Mouse (Mus musculus): ENCODE data around the gene Lst1. TPM values are rescaled to one million over a fixed set of nuclear protein-coding genes. Genes with fewer than 3 reads are reported as not detected.
"Not testable (repeated sequence)": the region's sequence is repeated elsewhere in the genome, so short reads cannot be mapped to it uniquely, and the experiment has no call there.

Gene Lst1
- total RNA-seq (2015; ENCODE audit: low replicate concordance) (55.5 and 77.7 TPM in 2 replicates), total RNA-seq (2017; ENCODE audit: low replicate concordance) (32.2 and 57.3 TPM in 2 replicates)

DNA sequence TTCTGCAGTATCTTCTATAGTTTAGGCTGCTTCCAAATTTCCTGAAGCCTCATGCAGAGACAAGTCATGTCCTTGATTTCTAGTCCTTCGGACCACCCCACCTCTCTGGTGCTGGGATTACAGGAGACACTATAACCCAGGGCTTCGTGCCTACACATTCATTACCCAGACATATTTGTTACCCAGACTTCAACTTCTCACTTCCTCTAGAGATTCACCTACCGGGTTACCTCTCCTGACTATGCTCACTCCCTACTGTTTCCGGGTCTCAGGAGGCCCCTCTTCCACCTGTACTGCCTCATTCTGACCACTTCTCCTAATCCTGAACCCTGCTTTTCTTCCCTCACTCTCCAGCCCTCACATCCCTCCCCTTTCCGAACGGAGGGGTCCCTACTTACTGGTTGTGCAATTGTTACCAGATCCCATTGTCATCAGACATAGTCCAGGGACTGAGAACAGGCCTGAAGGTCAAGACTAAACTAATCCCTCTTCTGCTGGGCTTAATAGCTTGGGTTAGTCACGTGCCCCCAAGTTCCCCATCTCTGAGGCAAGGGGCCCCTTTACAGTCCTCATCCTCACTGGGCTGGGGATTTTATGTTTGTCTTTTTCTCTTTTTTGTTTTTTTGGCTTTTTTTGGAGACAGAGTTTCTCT lies at the start of gene Lst1:
TSS of gene Lst1 (minus strand) at position 481 of the 652 bp plus-strand sequence.
- no peak for ATAC-seq (replicated peaks; ENCODE audit: low FRiP score, poor library complexity, severe bottlenecking)

DNA sequence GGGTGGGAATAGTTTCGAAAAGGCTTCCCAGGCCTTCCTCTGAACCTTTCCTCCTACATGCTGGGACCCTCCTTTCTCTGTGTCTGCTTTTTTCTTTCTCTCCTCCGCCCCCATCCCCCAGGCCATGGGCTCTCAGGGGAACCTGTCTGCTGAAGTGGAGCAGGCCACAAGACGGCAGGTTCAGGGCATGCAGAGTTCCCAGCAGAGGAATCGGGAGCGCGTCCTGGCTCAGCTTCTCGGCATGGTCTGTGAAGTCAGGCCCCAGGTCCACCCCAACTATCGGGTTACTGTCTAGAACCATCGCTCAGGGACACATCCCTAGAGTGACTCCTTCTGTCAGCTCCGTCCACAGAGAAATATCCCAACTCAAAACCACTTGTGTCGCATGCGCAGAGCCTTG lies 49.3 kb upstream of the Lst1 start:
- no peak for ATAC-seq (replicated peaks; ENCODE audit: low FRiP score, poor library complexity, severe bottlenecking)

DNA sequence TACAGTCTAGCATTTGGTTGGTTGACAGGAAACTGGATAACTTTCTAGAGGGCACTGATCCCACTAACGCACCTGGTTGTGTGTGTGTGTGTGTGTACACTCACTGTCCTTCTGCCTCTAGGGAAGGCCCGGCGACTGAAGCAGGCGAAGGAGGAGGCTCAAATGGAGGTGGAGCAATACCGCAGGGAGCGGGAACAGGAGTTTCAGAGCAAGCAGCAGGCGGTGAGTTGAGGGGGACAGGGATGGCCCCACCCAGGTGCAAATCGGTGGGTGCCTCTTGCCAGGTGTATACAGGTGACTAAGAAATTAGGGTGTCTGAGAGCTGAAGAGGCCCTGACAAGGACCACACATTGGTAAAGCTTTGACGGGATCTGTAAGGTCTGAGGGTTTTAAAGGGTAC lies 48.8 kb upstream of the Lst1 start:
- ATAC-seq (replicated peaks; ENCODE audit: low FRiP score, poor library complexity, severe bottlenecking): no peak

DNA sequence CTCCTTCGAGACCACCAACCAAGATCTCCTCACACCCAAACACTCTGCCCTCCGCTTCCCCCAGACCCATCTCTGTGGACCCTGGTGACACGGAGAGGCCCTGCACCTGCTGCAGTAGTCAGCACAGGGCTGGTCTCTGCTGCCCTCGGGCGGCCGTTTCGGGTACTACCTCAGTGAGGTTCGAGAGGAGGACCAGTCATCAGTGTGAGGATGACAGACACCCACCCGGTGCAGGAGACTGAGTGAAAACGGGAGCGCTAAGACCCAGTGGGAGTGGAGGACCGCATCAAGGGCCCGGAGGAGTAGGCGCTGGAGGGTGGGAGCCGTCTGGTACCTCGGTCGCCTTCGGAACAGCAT lies 48.1 kb upstream of the Lst1 start:
- ATAC-seq (replicated peaks; ENCODE audit: low FRiP score, poor library complexity, severe bottlenecking): peak; percentile 82

DNA sequence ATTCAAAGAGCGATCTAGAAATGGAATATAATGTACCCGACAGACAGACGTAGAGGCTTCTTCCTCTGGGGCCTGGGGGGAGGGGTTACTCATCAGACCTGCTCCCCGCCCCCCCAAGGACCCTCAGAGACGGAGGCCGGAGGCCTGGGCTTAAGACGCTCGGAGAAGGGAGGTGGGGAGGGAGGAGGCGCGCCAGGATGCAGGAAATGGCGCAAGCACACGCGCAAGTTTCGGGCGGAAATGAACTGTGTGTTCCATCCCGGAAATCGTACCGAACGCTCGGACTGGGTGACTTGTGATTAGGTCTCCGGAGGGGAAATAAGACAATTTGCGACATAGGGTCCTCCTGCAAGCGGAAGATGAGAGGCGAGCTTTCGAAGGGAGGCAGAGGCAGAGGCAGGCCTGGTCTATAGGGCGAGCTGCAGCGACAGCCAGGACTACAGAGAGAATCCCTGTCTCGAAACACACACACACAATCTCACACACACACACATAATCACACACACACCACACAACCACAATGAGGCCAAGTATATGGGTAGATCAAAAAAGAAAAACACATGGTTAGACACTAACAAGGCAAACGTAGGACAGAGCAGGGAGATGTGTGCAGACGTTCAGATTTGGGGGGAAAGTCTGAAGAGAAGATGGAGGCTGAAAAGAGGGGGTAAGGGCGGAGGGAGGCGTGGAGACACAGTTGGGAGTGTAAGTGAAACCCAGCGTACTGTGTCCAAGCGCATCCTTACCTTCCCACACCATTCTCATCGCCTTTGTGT lies 47.6 kb upstream of the Lst1 start, which contains the start of gene Nfkbil1:
TSS of gene Nfkbil1 (minus strand) at position 179 of the 776 bp plus-strand sequence.
- ATAC-seq (replicated peaks; ENCODE audit: low FRiP score, poor library complexity, severe bottlenecking): peak; percentile 66

DNA sequence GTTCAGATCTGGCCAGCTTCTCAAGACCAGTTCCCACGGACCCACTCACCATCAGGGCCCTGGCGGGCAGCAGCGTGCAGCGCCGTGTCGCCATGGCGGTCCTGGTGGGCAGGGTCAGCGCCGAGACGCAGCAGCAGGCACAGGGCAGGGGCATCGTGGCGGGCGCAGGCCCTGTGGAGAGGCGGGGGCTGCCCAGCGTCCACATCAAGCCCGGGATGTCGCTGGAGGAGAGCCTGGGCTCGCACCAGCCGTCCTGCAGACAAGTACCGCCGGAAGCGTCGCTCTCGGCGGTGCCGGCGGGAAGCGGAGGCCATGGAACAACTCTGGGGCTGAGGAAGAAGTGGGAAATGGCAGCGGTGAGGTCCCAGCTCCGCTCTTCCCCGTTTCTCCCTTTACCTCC lies 46.7 kb upstream of the Lst1 start:
- ATAC-seq (replicated peaks; ENCODE audit: low FRiP score, poor library complexity, severe bottlenecking): no peak

DNA sequence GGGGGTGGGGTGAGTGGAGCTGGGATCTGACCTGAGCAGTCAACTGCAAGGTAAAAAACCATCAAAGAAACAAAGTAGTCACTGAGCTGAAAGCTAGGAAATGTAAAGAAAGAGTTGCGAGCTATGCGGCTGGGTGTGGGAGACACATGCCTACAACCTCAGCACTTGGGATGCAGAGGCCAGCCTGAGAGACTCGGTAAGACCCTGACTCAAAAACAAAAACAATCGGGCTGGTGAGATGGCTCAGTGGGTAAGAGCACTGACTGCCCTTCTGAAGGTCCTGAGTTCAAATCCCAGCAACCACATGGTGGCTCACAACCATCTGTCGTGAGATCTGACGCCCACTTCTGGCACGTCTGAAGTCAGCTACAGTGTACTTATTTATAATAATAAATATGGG lies 45.9 kb upstream of the Lst1 start:
- not testable (repeated sequence) for ATAC-seq (replicated peaks; ENCODE audit: low FRiP score, poor library complexity, severe bottlenecking)

DNA sequence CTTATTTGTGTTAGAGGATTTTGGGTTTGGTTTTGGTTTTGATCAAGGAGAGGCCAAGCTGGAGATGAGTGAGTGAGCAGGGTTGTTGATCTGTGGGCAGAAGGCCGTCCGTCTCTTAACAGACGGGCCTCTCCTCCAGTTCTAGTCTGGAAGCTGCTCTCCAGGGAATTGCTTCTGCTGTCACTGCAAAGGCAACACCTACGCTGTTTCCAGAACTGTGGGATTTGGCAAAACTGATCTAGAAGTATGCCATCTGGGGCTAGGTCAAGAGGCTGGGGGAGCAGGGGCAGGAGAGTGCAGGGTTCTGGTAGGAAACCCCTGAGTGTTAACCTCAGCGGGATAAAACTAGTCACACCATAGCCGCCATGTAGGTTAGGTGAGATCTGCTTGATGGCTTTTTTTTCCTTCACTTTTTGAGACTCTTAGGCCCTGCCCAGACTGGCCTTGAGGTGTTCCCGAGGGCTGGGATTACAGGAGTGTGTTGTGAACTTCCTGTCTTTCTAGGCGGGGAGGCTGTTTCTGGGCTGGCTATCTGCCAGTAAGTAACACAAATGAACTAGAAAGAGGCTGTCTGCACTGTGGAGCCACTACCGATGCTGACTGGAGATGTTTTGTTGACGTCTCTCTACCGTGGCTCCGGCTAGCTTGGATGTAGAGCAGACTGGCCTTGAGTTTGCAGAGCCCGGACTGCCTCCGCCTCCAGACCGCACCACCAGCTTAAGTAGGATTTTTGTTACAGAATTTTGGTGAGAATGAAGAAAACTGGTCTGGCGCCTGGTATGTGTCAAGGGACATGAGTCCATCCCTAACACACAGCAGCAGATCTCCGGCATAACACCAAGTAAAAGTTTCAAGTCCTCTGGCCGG lies 45.1 kb upstream of the Lst1 start, which contains the start of gene Atp6v1g2:
TSS of gene Atp6v1g2 (plus strand) at position 547 of the 867 bp plus-strand sequence.
- ATAC-seq (replicated peaks; ENCODE audit: low FRiP score, poor library complexity, severe bottlenecking): no peak

DNA sequence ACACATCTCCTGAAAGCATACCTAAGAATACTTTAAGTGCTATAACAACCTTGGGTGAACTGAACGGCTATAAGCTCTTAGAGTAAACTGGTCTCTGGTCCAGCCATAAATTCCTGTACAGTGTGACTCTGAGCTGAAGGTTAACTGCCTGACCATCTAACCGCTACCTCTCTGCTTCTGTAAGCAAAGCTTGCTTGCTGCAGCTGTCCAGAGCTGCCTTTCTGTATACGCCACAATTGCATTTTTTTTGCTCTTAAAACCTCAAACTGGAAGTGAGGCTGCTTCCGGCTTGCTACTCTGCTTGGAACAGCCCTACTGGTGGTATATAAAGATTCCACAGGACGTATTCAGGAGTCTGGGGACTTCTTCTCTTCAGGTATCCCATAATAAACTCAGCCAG lies 44.4 kb upstream of the Lst1 start:
- no peak for ATAC-seq (replicated peaks; ENCODE audit: low FRiP score, poor library complexity, severe bottlenecking)

DNA sequence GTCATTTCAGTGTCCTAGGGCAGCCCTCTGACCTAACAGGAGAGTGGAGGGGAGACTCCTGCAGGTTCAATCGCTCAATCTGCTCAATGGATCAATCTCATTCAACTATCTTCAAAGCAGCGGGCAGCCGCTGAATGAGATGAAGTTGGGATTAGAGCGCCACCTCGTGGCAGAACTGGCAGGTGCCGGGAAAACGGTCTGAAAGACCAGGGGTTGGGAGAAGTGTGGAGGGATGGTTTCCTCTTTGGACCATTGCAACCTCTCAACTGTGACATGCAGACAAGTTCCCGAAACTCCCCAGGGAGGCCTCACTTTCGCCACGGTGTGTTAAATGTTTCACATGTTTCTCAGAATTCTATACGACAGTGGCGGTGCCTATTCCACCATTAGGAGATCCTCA lies 43.8 kb upstream of the Lst1 start:
- ATAC-seq (replicated peaks; ENCODE audit: low FRiP score, poor library complexity, severe bottlenecking): peak; percentile 64

DNA sequence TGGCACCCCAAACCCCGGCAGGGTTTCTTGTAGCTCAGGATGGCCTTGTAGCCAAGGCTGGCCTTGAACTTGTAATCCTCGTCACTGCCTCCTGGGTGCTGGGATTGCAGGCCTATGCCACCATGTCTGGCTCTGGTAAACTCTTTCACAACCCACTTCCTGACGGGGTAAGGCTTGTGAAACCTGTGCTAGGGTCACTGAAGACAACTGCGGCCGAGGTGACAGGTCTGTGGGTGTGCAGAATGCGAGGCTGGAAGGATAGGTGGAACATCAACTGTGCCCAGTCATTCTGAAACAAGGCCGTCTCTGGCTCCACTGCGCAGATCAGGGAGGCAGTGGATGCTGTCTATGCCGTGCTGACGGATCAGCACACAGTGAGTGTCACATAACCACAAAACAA lies 42.8 kb upstream of the Lst1 start:
- no peak for ATAC-seq (replicated peaks; ENCODE audit: low FRiP score, poor library complexity, severe bottlenecking)

DNA sequence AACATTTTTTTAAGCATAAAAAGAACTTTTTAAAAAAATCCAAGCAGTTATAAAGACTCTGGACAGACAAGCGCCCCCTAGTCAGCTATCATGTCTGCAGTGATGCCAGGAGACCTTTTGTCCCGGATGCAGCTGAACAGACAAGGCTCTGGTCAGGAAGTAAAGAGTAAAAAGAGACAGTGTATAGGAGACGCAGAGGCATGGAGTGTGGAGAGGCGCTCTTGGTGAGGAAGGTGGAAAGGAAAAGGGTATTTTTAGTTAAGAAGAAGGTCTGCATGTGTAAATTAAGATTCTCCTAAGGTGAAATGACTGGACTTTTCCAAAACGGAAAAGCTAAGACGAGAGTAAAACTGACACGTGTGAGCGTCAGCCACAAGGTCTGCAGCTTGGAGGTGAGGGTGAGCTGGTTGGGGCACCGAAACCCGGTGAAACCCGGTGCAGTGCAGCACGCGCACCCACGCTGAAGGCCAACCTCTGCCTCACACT lies 38.4 kb upstream of the Lst1 start:
- ATAC-seq (replicated peaks; ENCODE audit: low FRiP score, poor library complexity, severe bottlenecking): no peak

DNA sequence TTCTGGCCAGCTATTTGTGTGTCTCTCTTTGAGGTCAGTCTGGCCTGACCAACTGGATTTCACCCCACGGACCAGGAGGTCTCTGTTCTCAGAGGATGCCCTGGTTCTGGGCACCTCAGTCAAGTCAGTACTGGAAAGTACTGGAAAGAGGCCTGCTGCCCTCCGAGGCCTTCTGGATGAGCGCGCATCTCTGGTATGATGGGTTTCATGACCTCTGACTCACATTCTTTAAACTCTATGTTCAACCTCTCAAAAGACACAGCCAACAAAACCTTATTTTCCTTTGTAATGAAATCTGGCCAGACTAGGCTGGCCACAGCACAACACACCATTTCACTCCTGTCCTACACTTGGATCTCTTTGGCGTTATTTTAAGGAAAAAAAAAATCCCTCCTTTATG lies 37.2 kb upstream of the Lst1 start:
- no peak for ATAC-seq (replicated peaks; ENCODE audit: low FRiP score, poor library complexity, severe bottlenecking)

DNA sequence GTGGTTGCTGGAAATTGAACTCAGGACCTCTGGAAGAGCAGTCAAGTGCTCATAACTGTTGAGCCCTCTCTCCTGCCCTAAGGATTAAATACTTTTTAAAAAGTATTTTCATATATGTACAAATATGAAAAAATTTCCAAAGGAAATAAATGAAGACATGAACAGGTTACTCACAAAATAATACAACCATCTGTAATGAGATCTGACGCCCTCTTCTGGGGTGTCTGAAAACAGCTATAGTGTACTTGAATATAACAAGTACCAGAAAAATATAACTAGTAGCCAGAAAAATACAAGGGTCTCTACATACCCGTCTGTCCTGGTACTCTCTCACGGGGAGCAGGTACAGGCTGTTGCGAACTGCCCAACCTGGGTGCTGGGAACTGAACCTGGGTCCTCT lies 36.4 kb upstream of the Lst1 start:
- no peak for ATAC-seq (replicated peaks; ENCODE audit: low FRiP score, poor library complexity, severe bottlenecking)

DNA sequence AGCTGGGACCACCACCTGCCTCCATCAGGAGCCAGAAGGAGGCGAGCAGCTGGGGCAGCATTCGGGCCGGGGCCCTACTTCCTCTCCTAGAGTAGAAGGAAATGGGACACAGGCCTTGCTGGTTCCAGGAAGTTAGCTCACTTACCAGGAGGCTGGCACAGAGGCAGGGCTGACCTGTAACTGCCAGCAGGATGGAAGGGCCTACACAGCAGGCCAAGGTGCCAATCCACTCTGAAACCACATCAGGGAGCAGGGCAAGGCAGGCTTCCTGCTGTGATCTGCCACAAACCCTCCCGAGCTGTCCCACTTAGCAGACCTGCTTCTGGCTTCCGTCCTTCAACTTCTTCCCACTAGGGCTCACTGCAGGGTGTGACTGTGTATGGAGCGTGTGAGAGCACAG lies 34.1 kb upstream of the Lst1 start:
- ATAC-seq (replicated peaks; ENCODE audit: low FRiP score, poor library complexity, severe bottlenecking): no peak

DNA sequence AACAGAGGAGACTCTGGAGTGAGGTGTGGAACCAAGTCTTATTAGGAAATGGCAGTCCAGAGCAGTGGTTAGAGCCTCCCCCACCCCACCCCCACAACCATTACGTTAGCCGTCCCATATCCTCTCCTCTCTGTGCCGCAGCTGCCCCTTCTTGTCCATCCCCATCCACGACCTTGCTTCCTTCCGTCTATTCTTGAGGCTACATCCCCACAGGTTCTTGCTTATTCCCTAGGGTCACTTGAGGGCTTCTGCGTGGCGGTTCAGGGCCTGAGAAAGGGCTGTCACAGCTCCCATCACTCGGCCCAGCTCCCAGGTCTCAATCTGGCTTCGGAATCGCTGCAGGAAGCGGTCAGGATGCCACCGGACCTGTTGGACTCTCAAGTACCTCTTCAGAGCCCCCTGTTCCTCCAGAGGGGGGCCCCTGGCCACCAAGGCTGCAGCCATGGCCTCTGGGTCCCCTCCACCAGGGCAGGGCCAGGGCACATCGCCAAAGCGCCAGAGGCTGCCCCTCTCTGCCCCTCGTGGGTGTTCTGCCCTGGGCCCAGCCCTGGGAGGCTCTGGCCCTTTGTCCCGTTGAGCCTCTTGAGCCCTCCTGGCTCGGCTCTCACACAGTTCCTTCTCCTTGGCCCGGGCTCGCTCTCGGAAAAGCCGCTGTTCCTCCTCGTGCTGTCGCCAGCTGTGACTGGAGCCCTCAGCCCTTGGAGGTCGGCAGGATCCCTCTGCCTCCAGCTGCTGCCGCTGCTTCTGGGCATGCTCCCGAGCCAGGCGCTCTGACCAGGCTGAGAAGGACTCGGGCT lies 32.1 kb upstream of the Lst1 start, which contains the start of gene Gm16181:
TSS of gene Gm16181 (plus strand) at position 679 of the 797 bp plus-strand sequence.
- ATAC-seq (replicated peaks; ENCODE audit: low FRiP score, poor library complexity, severe bottlenecking): no peak

DNA sequence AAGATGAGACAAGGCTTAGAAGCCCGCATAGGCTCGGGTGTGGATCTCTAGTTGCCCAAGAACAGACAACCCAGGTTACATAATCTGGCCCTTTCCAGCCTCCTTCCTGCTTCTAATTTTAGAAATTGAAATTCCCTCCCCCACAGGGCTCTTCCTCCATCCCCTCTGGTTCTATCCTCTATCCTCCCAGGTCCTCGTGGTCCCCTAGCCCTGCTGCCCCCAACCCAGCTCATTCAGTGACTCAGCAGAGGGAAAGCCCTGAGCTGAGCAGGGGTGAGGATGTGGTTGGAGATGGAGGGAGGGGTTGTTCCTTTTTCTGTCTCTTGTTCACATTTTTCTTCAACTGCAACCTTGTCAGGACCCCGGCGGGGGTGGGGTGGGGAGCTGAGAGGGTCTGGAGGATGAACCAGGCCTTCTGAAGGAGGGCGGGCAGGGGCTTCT lies 31.4 kb upstream of the Lst1 start:
- ATAC-seq (replicated peaks; ENCODE audit: low FRiP score, poor library complexity, severe bottlenecking): no peak

DNA sequence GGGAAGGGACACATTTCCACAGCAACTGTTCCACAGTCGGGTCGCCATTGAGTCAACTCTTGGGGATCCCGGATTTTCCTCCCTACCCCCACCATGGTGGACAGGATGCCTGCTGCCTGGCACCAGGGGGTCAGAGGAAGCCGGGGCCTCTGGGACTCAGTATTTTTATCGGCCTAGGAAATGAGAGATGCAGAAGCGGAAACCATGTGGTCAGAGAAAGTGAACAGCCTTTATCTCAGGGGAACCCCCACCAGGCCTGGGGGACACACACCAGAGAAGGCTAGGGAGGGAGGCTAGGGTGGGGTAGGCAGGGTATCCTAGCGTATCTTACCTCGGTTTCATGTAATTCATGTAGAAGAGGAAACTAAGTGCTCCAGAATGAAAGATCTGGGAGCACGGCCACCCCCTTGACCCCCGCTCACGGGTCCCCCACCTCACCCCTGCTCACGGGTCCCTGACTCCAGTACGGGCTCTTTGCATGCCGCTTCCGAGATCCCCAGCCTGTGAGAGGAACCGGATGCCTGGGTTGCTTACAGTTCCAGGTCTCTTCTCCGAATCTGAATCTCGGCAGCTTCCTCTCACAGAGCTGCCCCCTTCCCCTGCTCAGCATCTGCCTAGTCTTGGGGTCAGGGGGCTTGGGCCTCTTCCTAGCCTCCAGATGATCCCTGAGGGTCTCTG lies 30.4 kb upstream of the Lst1 start:
- ATAC-seq (replicated peaks; ENCODE audit: low FRiP score, poor library complexity, severe bottlenecking): no peak

DNA sequence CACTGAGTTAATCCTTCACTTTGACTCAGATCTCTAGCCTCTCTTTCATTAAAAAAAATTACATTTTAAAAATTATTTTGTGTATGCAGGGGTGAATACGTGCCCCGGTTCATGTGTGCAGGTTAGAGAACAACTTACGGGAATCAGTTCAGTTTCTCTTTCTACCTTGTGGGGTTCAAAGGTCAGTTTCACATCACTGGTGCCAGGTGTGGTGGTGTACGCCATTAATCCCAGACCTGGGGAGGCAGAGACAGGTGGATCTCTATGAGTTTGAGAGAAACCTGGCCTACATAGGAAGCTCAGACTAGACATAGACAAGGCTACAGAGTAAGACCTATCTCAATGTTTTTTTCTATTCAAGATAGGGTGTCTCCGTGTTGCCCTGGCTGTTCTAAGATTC lies 24.8 kb upstream of the Lst1 start:
- no peak for ATAC-seq (replicated peaks; ENCODE audit: low FRiP score, poor library complexity, severe bottlenecking)
